Mouse (Mus musculus) neural tube, embryonic 14.5 days (tissue): ENCODE measurements at regions not wholly inside any gene's neighbourhood (a gene's known extent, or its start where the extent isn't known, plus 50 kb on each side); places are given as distances from the start of the nearest gene placed in this dataset.

Source experiments
- ATAC-seq: fragments of 200-750 bp; cut with Nextera tagmentation; 2 replicates; pipeline ENCODE4 v1.8.0; 2017; ENCODE audit warnings: low read depth, mild to moderate bottlenecking, moderate TSS enrichment, moderate library complexity
- H3K27ac ChIP-seq: fragments of 300-500 bp; sonication (generic); 2 replicates; pipeline ENCODE4 v1.5.1; 2014; ENCODE audit warnings: low read depth, mild to moderate bottlenecking, control low read depth, low read length, moderate library complexity, mixed read lengths
- H3K27me3 ChIP-seq: fragments of 300-500 bp; sonication (generic); 2 replicates; pipeline ENCODE4 v1.6.1; 2014; ENCODE audit warnings: low read length; ENCODE audit not compliant: control insufficient read depth, insufficient read depth
- H3K36me3 ChIP-seq: fragments of 300-500 bp; sonication (generic); 2 replicates; pipeline ENCODE4 v1.6.1; 2014; ENCODE audit warnings: low read length, mixed read lengths; ENCODE audit not compliant: control insufficient read depth, insufficient read depth
- H3K4me1 ChIP-seq: fragments of 300-500 bp; sonication (generic); 2 replicates; pipeline ENCODE4 v1.6.1; 2014; ENCODE audit warnings: low read length; ENCODE audit not compliant: control insufficient read depth, insufficient read depth
- H3K4me2 ChIP-seq: fragments of 300-500 bp; sonication (generic); 2 replicates; pipeline ENCODE4 v1.6.1; 2014; ENCODE audit warnings: mild to moderate bottlenecking, low read depth, low read length, control low read depth
- H3K4me3 ChIP-seq: fragments of 300-500 bp; sonication (generic); 2 replicates; pipeline ENCODE4 v1.5.1; 2014; ENCODE audit warnings: low read depth, low read length, control low read depth, mixed read lengths
- H3K9ac ChIP-seq: fragments of 300-500 bp; sonication (generic); replicated peaks from 2 replicates; pipeline ENCODE4 v1.6.1; 2014; ENCODE audit warnings: low read depth, mild to moderate bottlenecking, control low read depth, low read length, mixed read lengths
- H3K9me3 ChIP-seq: fragments of 300-500 bp; sonication (generic); 2 replicates; pipeline ENCODE4 v1.6.1; 2016; ENCODE audit warnings: low read length; ENCODE audit not compliant: control insufficient read depth
- WGBS: fragments of 180-500 bp; shearing (Covaris S2); extraction: QIAGEN DNeasy Blood & Tissue Kit; methylation state at CpG from one replicate; pipeline ENCODE4 v1.1.7; 2014; 5-methylcytosine and 5-hydroxymethylcytosine counted together

DNA sequence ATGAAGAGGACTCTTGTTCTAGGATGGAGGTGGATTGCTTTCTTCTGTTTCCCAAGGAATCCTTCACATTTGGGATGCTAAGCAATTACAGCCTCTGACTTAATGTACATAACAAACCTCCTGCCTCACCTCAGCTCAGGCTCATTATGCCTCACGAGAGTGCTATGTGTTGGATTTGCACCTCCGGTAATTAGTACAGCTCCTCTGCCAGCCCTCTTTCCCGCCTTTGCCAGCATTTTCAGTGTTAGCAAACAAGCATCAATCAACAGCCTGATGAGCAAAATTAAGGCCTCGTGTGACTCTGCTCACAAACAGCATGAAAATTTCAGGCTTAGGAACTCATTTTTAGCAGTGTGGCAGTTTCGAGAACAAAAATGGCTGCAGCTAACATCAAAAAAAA lies 410.0 kb upstream of the Tom1l1 start:
- Histone ChIP-seq H3K27ac (no peak overlapping the region), H3K4me1 (no peaks in the 10 kb centered on the region), H3K36me3 (no peaks in the 10 kb centered on the region), H3K4me2 (no peak overlapping the region), H3K9me3 (no peaks in the 10 kb centered on the region), H3K4me3 (no peak overlapping the region), H3K27me3 (no peaks in the 10 kb centered on the region), H3K9ac (no peak overlapping the region)
- ATAC-seq = no peak
- WGBS = 29% methylated on average over 5 of the region's 5 CpGs

DNA sequence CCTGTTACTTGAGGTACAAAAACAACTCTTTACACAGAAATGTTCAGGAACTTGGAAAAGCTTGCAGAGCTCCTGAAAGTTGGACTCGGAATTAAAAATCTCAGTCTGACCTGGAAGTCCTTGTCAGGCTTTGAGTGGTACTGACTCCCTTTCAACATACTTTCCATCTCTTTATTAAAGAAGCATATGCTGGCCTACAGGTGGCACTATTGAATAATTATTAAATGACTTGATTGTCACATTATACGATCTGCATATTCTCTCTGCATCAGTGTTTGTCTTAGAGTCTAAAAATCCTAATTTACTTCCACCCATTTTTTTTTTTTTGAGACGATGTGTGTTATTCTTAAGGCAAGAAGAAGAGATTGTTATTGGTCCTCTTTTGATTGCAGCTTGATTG lies 409.4 kb upstream of the Tom1l1 start:
- no peaks in the 10 kb centered on the region for H3K36me3 ChIP-seq
- H3K9me3 ChIP-seq = no peaks in the 10 kb centered on the region
- H3K27me3 ChIP-seq = no peaks in the 10 kb centered on the region
- H3K9ac ChIP-seq = no peak overlapping the region
- ATAC-seq = no peak
- no peak overlapping the region for H3K4me3 ChIP-seq
- H3K4me2 ChIP-seq = no peak overlapping the region
- 67% methylated on average over 3 of the region's 3 CpGs for WGBS
- no peaks in the 10 kb centered on the region for H3K4me1 ChIP-seq
- no peak overlapping the region for H3K27ac ChIP-seq

DNA sequence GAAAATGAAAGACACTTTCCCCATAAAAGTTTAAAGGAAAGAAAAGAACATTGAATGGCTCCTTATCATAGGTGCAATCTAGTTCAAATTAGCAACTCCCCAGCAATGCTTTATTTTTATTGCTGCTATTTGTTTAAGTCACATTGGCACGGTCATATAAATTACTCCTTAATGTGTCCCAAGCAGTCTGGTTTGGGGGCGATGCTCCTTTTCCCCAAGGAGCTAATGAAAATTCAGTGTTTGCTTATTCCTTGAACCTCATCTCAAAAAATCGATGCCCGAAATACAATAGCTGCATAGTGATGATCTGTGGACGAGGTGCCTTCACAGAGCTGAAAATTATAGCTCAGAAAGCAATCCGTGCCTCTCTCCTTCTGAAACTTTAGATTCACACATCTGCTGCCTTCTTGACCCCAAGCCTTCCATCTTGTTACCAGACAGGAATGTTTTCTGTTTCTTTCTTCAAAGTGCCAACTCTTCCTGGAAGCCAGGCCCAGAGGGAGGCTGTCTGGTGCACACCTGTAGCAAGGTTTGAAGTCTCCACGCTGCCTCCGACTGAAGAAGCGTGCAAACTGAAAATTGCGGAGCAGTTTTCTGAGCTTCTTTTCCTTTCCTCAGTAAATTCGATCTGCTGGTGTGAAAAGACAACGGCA lies 408.0 kb upstream of the Tom1l1 start:
- H3K4me3 ChIP-seq = no peak overlapping the region

DNA sequence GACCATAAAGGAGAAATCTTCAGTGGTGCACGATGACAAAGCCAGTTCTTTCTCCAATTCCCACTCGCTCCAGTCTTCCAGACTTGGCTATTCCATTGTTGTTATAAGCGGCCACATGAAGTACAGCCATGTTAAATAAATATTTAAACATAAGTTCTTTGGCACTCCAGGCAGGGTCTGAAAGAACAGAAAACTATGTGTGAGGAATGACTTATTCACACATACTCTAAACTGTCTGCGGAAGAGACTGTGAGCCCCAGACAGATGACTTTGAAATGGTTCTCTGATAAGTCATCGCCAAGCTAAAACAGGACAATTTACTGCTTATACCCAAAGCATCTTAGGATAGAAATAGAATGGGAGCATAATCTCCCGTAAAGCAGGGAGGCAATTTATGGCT lies 377.2 kb upstream of the Tom1l1 start:
- 35% methylated on average over 6 of the region's 6 CpGs for WGBS
- H3K9ac ChIP-seq = no peak overlapping the region
- no peaks in the 10 kb centered on the region for H3K9me3 ChIP-seq
- H3K27ac ChIP-seq = no peak overlapping the region
- H3K4me3 ChIP-seq = no peak overlapping the region
- H3K4me2 ChIP-seq = no peak overlapping the region
- H3K4me1 ChIP-seq = no peaks in the 10 kb centered on the region
- ATAC-seq = no peak
- no peaks in the 10 kb centered on the region for H3K36me3 ChIP-seq
- H3K27me3 ChIP-seq = no peaks in the 10 kb centered on the region

More for the DNA sequence above, 408.0 kb upstream of the Tom1l1 start:
- Histone ChIP-seq H3K4me1 (no peaks in the 10 kb centered on the region), H3K27ac (no peak overlapping the region), H3K9ac (no peak overlapping the region), H3K27me3 (no peaks in the 10 kb centered on the region), H3K36me3 (no peaks in the 10 kb centered on the region), H3K4me2 (no peak overlapping the region), H3K9me3 (no peaks in the 10 kb centered on the region)
- WGBS = 65% methylated on average over 12 of the region's 12 CpGs
- no peak for ATAC-seq

DNA sequence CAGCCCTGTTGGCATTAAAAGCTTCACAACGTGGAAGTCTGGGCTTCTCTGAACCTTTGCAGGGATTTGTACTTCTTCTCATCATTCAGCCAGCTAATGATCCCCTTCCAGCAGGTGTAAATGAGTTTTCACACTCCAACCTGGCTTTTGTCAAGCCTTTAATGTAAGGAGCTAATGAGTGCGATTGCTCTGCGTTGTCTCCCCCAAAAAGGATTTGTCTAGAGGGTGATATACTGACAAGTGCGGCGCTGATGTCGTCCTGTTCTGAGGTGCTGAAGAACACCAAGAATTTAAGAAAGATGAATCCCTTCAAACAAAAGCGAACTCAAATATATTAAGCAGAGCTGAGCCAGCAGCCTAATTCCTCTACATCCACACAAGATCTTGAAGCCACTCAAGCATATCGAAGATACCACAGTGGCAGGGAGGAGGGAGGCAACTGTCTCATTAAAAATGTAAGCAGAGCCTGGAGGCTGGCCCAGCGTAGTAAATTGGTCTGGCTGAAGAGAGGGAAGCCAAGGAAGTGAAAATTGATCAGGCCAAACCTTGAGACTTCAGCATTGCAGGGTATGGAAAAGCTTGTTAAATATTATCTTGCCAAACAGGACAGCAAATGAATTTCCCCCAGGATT lies 368.9 kb upstream of the Tom1l1 start:
- H3K27me3 ChIP-seq = no peaks in the 10 kb centered on the region
- no peak for ATAC-seq
- H3K9ac ChIP-seq = no peak overlapping the region
- no peak overlapping the region for H3K27ac ChIP-seq
- WGBS = 61% methylated on average over 9 of the region's 9 CpGs
- H3K4me1 ChIP-seq = no peaks in the 10 kb centered on the region
- no peaks in the 10 kb centered on the region for H3K36me3 ChIP-seq
- no peak overlapping the region for H3K4me3 ChIP-seq
- H3K4me2 ChIP-seq = no peak overlapping the region
- H3K9me3 ChIP-seq = no peaks in the 10 kb centered on the region

DNA sequence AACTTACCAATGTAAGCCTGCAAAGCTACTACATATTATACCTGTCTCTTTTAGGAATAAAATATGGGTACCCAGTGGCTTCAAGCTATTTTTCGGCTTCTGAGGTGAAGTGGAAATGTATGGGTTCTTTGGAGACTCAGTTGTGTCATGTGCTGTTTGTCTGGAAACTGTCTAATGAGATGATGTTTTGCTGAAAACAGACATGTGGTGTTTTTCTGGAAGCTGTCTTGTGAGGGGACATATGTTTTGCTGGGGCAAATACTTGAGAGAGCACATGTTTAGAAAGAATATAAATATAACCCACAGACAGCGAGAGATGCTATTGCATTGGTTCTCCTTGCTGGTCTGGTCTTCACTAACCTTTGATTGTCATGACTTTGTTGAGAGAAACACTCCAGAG lies 365.2 kb upstream of the Tom1l1 start:
- no peak overlapping the region for H3K27ac ChIP-seq
- H3K27me3 ChIP-seq = no peaks in the 10 kb centered on the region
- ATAC-seq = no peak
- H3K9me3 ChIP-seq = no peaks in the 10 kb centered on the region
- 92% methylated on average over 2 of the region's 2 CpGs for WGBS
- no peaks in the 10 kb centered on the region for H3K36me3 ChIP-seq
- H3K4me3 ChIP-seq = no peak overlapping the region
- H3K9ac ChIP-seq = no peak overlapping the region
- no peak overlapping the region for H3K4me2 ChIP-seq
- H3K4me1 ChIP-seq = no peaks in the 10 kb centered on the region

DNA sequence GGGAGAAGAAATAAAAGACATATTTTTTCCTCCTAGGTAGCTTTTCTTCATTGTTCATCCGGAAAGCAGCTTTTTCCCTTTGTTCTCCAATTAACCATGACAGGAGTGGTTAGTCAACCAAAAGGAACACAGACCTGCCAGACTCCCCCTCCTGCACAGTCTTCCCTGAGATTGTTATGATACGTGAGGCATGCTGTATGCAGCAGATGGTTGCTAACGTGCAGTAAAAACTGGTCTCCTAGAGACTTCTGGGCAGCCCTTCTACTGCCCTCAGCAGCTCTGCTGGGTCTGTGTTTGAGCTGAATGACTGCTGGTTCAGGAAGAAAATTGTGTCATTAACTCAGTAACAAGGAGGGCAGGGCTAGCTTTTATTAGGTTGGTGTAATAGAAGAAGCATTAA lies 363.5 kb upstream of the Tom1l1 start:
- Histone ChIP-seq H3K4me3 (no peak overlapping the region), H3K4me1 (no peaks in the 10 kb centered on the region), H3K27ac (no peak overlapping the region), H3K4me2 (no peak overlapping the region), H3K36me3 (no peaks in the 10 kb centered on the region), H3K9ac (no peak overlapping the region), H3K27me3 (no peaks in the 10 kb centered on the region), H3K9me3 (no peaks in the 10 kb centered on the region)
- WGBS = 10% methylated on average over 3 of the region's 3 CpGs
- no peak for ATAC-seq

DNA sequence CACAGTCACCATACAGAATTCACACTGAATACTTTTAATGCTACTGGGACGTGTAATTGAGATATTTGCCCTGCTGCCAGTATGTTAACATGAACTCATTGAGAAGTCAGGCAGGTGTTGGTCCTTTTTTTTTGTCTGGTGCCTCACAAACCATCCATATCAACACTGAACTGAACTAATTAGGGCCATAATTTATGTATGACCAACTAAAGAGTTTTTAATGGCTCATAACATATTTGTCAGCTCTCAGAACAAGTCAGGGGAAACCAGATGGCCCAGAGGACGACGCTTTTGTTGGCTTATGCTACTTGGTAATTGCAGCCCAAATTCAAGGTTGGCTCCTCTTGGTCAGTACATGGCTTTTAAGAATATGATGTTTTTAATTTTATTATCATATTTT lies 353.3 kb upstream of the Tom1l1 start:
- Histone ChIP-seq H3K9ac (no peak overlapping the region), H3K9me3 (no peaks in the 10 kb centered on the region), H3K36me3 (no peaks in the 10 kb centered on the region), H3K4me3 (no peak overlapping the region), H3K4me1 (no peaks in the 10 kb centered on the region), H3K27ac (no peak overlapping the region), H3K4me2 (no peak overlapping the region), H3K27me3 (no peaks in the 10 kb centered on the region)
- WGBS = 41% methylated on average over 3 of the region's 3 CpGs
- no peak for ATAC-seq
